Mouse (Mus musculus) gastrocnemius, postnatal 25 days (tissue): ENCODE measurements around the gene Acaa1a. TPM values are rescaled to one million over a fixed set of nuclear protein-coding genes. Genes with fewer than 3 reads are reported as not detected.

Experiments
- DNase-seq: peaks from one replicate; pipeline ENCODE4 v3.0.0; 2022
- long read RNA-seq, 2 experiments: library from polyadenylated mRNA; stranded (forward); transcript quantifications; one replicate each; pipeline ENCODE4 v2.0.0; 2021
- total RNA-seq, 2 experiments: library from RNA; stranded (reverse); gene quantifications; 1 replicate in 1 of 2; 2 replicates in 1 of 2; pipeline ENCODE4 v1.2.3; 2021

The Acaa1a gene
- total RNA-seq = 10 to 100 TPM; 38.3 to 40.9 TPM
- long read RNA-seq, experiment 1, transcript Acaa1a-201 (12 exons, 1,762 nt) = major isoform, 66 of 102 reads
- long read RNA-seq, experiment 1, partial matches to known transcripts = 26 of 102 reads
- long read RNA-seq, experiment 1, other reads (novel, unspliced or antisense) = 10 of 102 reads
- long read RNA-seq, experiment 2, transcript Acaa1a-201 (12 exons, 1,762 nt) = major isoform, 67 of 83 reads
- long read RNA-seq, experiment 2, partial matches to known transcripts = 13 of 83 reads
- long read RNA-seq, experiment 2, other reads (novel, unspliced or antisense) = 3 of 83 reads

- DNase-seq = peak; percentile 70
Observed at GRCm38 (mm10) chr9:119339558-119340211, at the start of gene Acaa1a. Acaa1a (plus strand) TSS chr9:119339676.

- no peak for DNase-seq
Observed at GRCm38 (mm10) chr9:119290791-119291190, 48.7 kb upstream of the Acaa1a start.

- no peak for DNase-seq
Observed at GRCm38 (mm10) chr9:119297696-119298095, 41.8 kb upstream of the Acaa1a start.

- no peak for DNase-seq
Observed at GRCm38 (mm10) chr9:119298563-119298962, 40.9 kb upstream of the Acaa1a start.

GRCm38 (mm10) chr9:119305863-119306262, 33.6 kb upstream of the Acaa1a start:
- no peak for DNase-seq

GRCm38 (mm10) chr9:119309067-119309466, 30.4 kb upstream of the Acaa1a start:
- DNase-seq = no peak

GRCm38 (mm10) chr9:119313096-119313495, 26.4 kb upstream of the Acaa1a start:
- no peak for DNase-seq

GRCm38 (mm10) chr9:119318891-119319290, 20.6 kb upstream of the Acaa1a start:
- DNase-seq = no peak

- DNase-seq = no peak
Observed at GRCm38 (mm10) chr9:119320446-119320845, 19.0 kb upstream of the Acaa1a start.

- no peak for DNase-seq
Observed at GRCm38 (mm10) chr9:119320946-119321345, 18.5 kb upstream of the Acaa1a start.

- DNase-seq = no peak
Observed at GRCm38 (mm10) chr9:119321392-119322229, 17.9 kb upstream of the Acaa1a start.

GRCm38 (mm10) chr9:119322289-119323259, 16.9 kb upstream of the Acaa1a start, which contains the start of gene Oxsr1:
Oxsr1 (minus strand) TSS chr9:119322427.
- peak; percentile 99 for DNase-seq

GRCm38 (mm10) chr9:119323260-119323645, 16.2 kb upstream of the Acaa1a start:
- no peak for DNase-seq

GRCm38 (mm10) chr9:119324130-119324529, 15.3 kb upstream of the Acaa1a start:
- no peak for DNase-seq

- no peak for DNase-seq
Observed at GRCm38 (mm10) chr9:119328488-119328887, 11.0 kb upstream of the Acaa1a start.

- DNase-seq = no peak
Observed at GRCm38 (mm10) chr9:119330186-119330963, 9.1 kb upstream of the Acaa1a start.

- peak; percentile 68 for DNase-seq
Observed at GRCm38 (mm10) chr9:119334324-119334723, 5.2 kb upstream of the Acaa1a start.

GRCm38 (mm10) chr9:119334834-119335233, 4.6 kb upstream of the Acaa1a start:
- DNase-seq = no peak

- DNase-seq = no peak
Observed at GRCm38 (mm10) chr9:119335571-119335970, 3.9 kb upstream of the Acaa1a start.

- no peak for DNase-seq
Observed at GRCm38 (mm10) chr9:119337842-119338241, 1.6 kb upstream of the Acaa1a start.

GRCm38 (mm10) chr9:119338350-119338749, 1.1 kb upstream of the Acaa1a start:
- DNase-seq = no peak
